Comparison of ENCODE assay signal across 10 mouse cellular contexts in genomic region chr6:93726829-93727455, GRCm38 (mm10).
DNase-seq lines count a peak whose midpoint lies in the region; TF ChIP-seq lines count a peak whose summit lies in the region.
"Had no signal": no experiment of that assay in that cellular context is flagged by ENCODE, and none has a peak within 500 bp of the region (broad histone marks: within the 10 kb centered on the region; RNA-seq: fewer than 3 reads in every experiment).

No protein-coding gene starts in this region.

- 61% methylated on average over 7 of the region's 7 CpGs for WGBS in cerebellum, adult 2 months

- no peaks in the 10 kb centered on the region for H3K27me3 ChIP-seq in cerebellum, adult 2 months (ENCODE audit: control insufficient read depth, insufficient read depth, low read length)
- H3K27me3 ChIP-seq: limb, embryonic 13.5 days; neural tube, embryonic 12.5 days had no signal

- DNase-seq in cerebellum, adult 2 months: no peak
- DNase-seq in cerebellum, adult 9-10 months: no peak
- peak; percentile 34 for DNase-seq in kidney, postnatal 10 days
- DNase-seq in kidney, adult 18-20 months: no peak
- DNase-seq in thymus, postnatal 4 days: peak; percentile 13
- DNase-seq in thymus, postnatal 36 days: no peak
- DNase-seq in MN1 (ENCODE audit: low spot score): no peak
- DNase-seq in gastrocnemius, adult 8-10 months (ENCODE audit: low spot score in 2 of 2): no peak

- H3K27ac ChIP-seq in cerebellum, adult 2 months (ENCODE audit: insufficient read depth, low read length): no peak overlapping the region
- H3K27ac ChIP-seq: limb, embryonic 13.5 days; neural tube, embryonic 12.5 days had no signal

- peak; percentile 32; the same call in 1 of the 2 replicates for TF ChIP-seq CTCF in cerebellum, adult 2 months (IDR thresholded peaks at IDR 0.05; ENCODE audit: borderline replicate concordance, insufficient read depth, low read depth, low read length)

- H3K4me3 ChIP-seq in cerebellum, adult 2 months (replicated peaks; ENCODE audit: insufficient read depth, low read depth, low read length): no peak overlapping the region
- H3K4me3 ChIP-seq: limb, embryonic 13.5 days; neural tube, embryonic 12.5 days had no signal

- no peaks in the 10 kb centered on the region for H3K4me1 ChIP-seq in cerebellum, adult 2 months (ENCODE audit: control insufficient read depth, insufficient read depth, low read length)

- no peak for TF ChIP-seq POLR2A in cerebellum, adult 2 months (IDR thresholded peaks at IDR 0.05; ENCODE audit: borderline replicate concordance, insufficient read depth, low read length)

Comparison
In these comparisons a context has a peak if more than half of its experiments do, and no peak if none do; other contexts are left out.
1. DNase-seq: peak in kidney, postnatal 10 days (single experiment) and thymus, postnatal 4 days (single experiment); none in cerebellum, adult 2 months (0 of 2), cerebellum, adult 9-10 months (single experiment), kidney, adult 18-20 months (single experiment), thymus, postnatal 36 days (0 of 2), MN1 (single experiment) and gastrocnemius, adult 8-10 months (0 of 2).